Mouse (Mus musculus): ENCODE data around the gene Gm20388. TPM values are rescaled to one million over a fixed set of nuclear protein-coding genes. Genes with fewer than 3 reads are reported as not detected.

Gene Gm20388
- polyA plus RNA-seq, 1 experiment: 18.7 TPM

GRCm38 (mm10) chr8:121294234-121295108, 1383.8 kb downstream of the Gm20388 start:
- TF ChIP-seq CTCF (IDR thresholded peaks at IDR 0.05; ENCODE audit: borderline replicate concordance, insufficient read depth, low read depth, low read length): no peak
- no peak for TF ChIP-seq POLR2A (IDR thresholded peaks at IDR 0.05; ENCODE audit: borderline replicate concordance, insufficient read depth, low read length)
- Histone ChIP-seq H3K27me3 (ENCODE audit: control insufficient read depth, insufficient read depth, low read length) (no peaks in the 10 kb centered on the region; the same call in 1 of the 2 replicates), H3K4me3 (replicated peaks; ENCODE audit: insufficient read depth, low read depth, low read length) (no peak overlapping the region), H3K27ac (ENCODE audit: insufficient read depth, low read length) (no peak overlapping the region), H3K4me1 (ENCODE audit: control insufficient read depth, insufficient read depth, low read length) (peaks cover 5% of the 10 kb centered on the region; the same call in 1 of the 2 replicates)
- DNase-seq: no peak
- WGBS: 24% methylated on average over 29 of the region's 29 CpGs

GRCm38 (mm10) chr8:121296082-121296481, 1385.4 kb downstream of the Gm20388 start:
- Histone ChIP-seq H3K4me3 (replicated peaks; ENCODE audit: insufficient read depth, low read depth, low read length) (no peak overlapping the region), H3K27ac (ENCODE audit: insufficient read depth, low read length) (no peak overlapping the region), H3K27me3 (ENCODE audit: control insufficient read depth, insufficient read depth, low read length) (no peaks in the 10 kb centered on the region; the same call in 1 of the 2 replicates), H3K4me1 (ENCODE audit: control insufficient read depth, insufficient read depth, low read length) (peaks cover 5% of the 10 kb centered on the region; the same call in 1 of the 2 replicates)
- 93% methylated on average over 7 of the region's 7 CpGs for WGBS
- no peak for DNase-seq
- TF ChIP-seq POLR2A (IDR thresholded peaks at IDR 0.05; ENCODE audit: borderline replicate concordance, insufficient read depth, low read length) (no peak), CTCF (IDR thresholded peaks at IDR 0.05; ENCODE audit: borderline replicate concordance, insufficient read depth, low read depth, low read length) (no peak)

GRCm38 (mm10) chr8:121296597-121296996, 1386.0 kb downstream of the Gm20388 start:
- 86% methylated on average over 5 of the region's 5 CpGs for WGBS
- Histone ChIP-seq H3K4me1 (ENCODE audit: control insufficient read depth, insufficient read depth, low read length) (peaks cover 5% of the 10 kb centered on the region; the same call in 1 of the 2 replicates), H3K27me3 (ENCODE audit: control insufficient read depth, insufficient read depth, low read length) (no peaks in the 10 kb centered on the region; the same call in 1 of the 2 replicates), H3K4me3 (replicated peaks; ENCODE audit: insufficient read depth, low read depth, low read length) (no peak overlapping the region), H3K27ac (ENCODE audit: insufficient read depth, low read length) (no peak overlapping the region)
- DNase-seq: no peak
- TF ChIP-seq POLR2A (IDR thresholded peaks at IDR 0.05; ENCODE audit: borderline replicate concordance, insufficient read depth, low read length) (no peak), CTCF (IDR thresholded peaks at IDR 0.05; ENCODE audit: borderline replicate concordance, insufficient read depth, low read depth, low read length) (no peak)

GRCm38 (mm10) chr8:121297299-121297698, 1386.7 kb downstream of the Gm20388 start:
- 77% methylated on average over 9 of the region's 9 CpGs for WGBS
- H3K4me1 ChIP-seq (ENCODE audit: control insufficient read depth, insufficient read depth, low read length): peaks cover 5% of the 10 kb centered on the region; the same call in 1 of the 2 replicates
- no peaks in the 10 kb centered on the region; the same call in 1 of the 2 replicates for H3K27me3 ChIP-seq (ENCODE audit: control insufficient read depth, insufficient read depth, low read length)
- no peak overlapping the region for H3K27ac ChIP-seq (ENCODE audit: insufficient read depth, low read length)
- no peak for DNase-seq
- no peak overlapping the region for H3K4me3 ChIP-seq (replicated peaks; ENCODE audit: insufficient read depth, low read depth, low read length)
- no peak for TF ChIP-seq CTCF (IDR thresholded peaks at IDR 0.05; ENCODE audit: borderline replicate concordance, insufficient read depth, low read depth, low read length)
- no peak for TF ChIP-seq POLR2A (IDR thresholded peaks at IDR 0.05; ENCODE audit: borderline replicate concordance, insufficient read depth, low read length)

GRCm38 (mm10) chr8:121300066-121300465, 1389.4 kb downstream of the Gm20388 start:
- DNase-seq: no peak
- Histone ChIP-seq H3K27ac (ENCODE audit: insufficient read depth, low read length) (no peak overlapping the region), H3K27me3 (ENCODE audit: control insufficient read depth, insufficient read depth, low read length) (no peaks in the 10 kb centered on the region; the same call in 1 of the 2 replicates), H3K4me1 (ENCODE audit: control insufficient read depth, insufficient read depth, low read length) (no peaks in the 10 kb centered on the region), H3K4me3 (replicated peaks; ENCODE audit: insufficient read depth, low read depth, low read length) (no peak overlapping the region)
- WGBS: 30% methylated on average over 4 of the region's 4 CpGs
- TF ChIP-seq POLR2A (IDR thresholded peaks at IDR 0.05; ENCODE audit: borderline replicate concordance, insufficient read depth, low read length) (no peak), CTCF (IDR thresholded peaks at IDR 0.05; ENCODE audit: borderline replicate concordance, insufficient read depth, low read depth, low read length) (no peak)

- whole genome bisulfite sequencing: 40% methylated on average over 28 of the region's 28 CpGs
- Histone ChIP-seq H3K4me3 (replicated peaks; ENCODE audit: insufficient read depth, low read depth, low read length) (no peak overlapping the region), H3K27ac (ENCODE audit: insufficient read depth, low read length) (no peak overlapping the region), H3K4me1 (ENCODE audit: control insufficient read depth, insufficient read depth, low read length) (no peaks in the 10 kb centered on the region), H3K27me3 (ENCODE audit: control insufficient read depth, insufficient read depth, low read length) (no peaks in the 10 kb centered on the region; the same call in 1 of the 2 replicates)
- TF ChIP-seq POLR2A (IDR thresholded peaks at IDR 0.05; ENCODE audit: borderline replicate concordance, insufficient read depth, low read length) (no peak), CTCF (IDR thresholded peaks at IDR 0.05; ENCODE audit: borderline replicate concordance, insufficient read depth, low read depth, low read length) (no peak)
- DNase-seq: no peak
Observed at GRCm38 (mm10) chr8:121300501-121301411, 1390.1 kb downstream of the Gm20388 start.

- 37% methylated on average over 15 of the region's 15 CpGs for WGBS
- Histone ChIP-seq H3K27me3 (ENCODE audit: control insufficient read depth, insufficient read depth, low read length) (no peaks in the 10 kb centered on the region; the same call in 1 of the 2 replicates), H3K4me3 (replicated peaks; ENCODE audit: insufficient read depth, low read depth, low read length) (no peak overlapping the region), H3K4me1 (ENCODE audit: control insufficient read depth, insufficient read depth, low read length) (no peaks in the 10 kb centered on the region), H3K27ac (ENCODE audit: insufficient read depth, low read length) (no peak overlapping the region)
- DNase-seq: no peak
- TF ChIP-seq CTCF (IDR thresholded peaks at IDR 0.05; ENCODE audit: borderline replicate concordance, insufficient read depth, low read depth, low read length) (no peak), POLR2A (IDR thresholded peaks at IDR 0.05; ENCODE audit: borderline replicate concordance, insufficient read depth, low read length) (no peak)
Observed at GRCm38 (mm10) chr8:121301431-121301830, 1390.8 kb downstream of the Gm20388 start.
